Mouse (Mus musculus) kidney, postnatal 0 days (tissue): Measurements from ENCODE around the gene Pomgnt2. TPM values are rescaled to one million over a fixed set of nuclear protein-coding genes. Genes with fewer than 3 reads are reported as not detected.

Source experiments
- ATAC-seq: fragments of 200-750 bp; cut with Nextera tagmentation; replicated peaks from 2 replicates; pipeline ENCODE4 v1.8.0; 2017; ENCODE audit warnings: low read depth, moderate number of reproducible peaks, moderate TSS enrichment, moderate library complexity; ENCODE audit not compliant: low FRiP score
- DNase-seq: peaks from one replicate; pipeline ENCODE4 v3.0.0-alpha.2; 2016; ENCODE audit warnings: low spot score
- H3K27ac ChIP-seq: fragments of 300-500 bp; sonication (generic); 2 replicates; pipeline ENCODE4 v1.5.1; 2014; ENCODE audit warnings: mild to moderate bottlenecking
- H3K27me3 ChIP-seq: fragments of 300-500 bp; sonication (generic); 2 replicates; pipeline ENCODE4 v1.6.1; 2014; ENCODE audit warnings: low read length, mixed read lengths; ENCODE audit not compliant: insufficient read depth
- H3K36me3 ChIP-seq: fragments of 300-500 bp; sonication (generic); 2 replicates; pipeline ENCODE4 v1.6.1; 2014; ENCODE audit warnings: low read length, mixed read lengths; ENCODE audit not compliant: insufficient read depth
- H3K4me1 ChIP-seq: fragments of 300-500 bp; sonication (generic); replicated peaks from 2 replicates; pipeline ENCODE4 v1.6.1; 2014; ENCODE audit warnings: antibody characterized with exemption, low read length, mixed read lengths; ENCODE audit not compliant: insufficient read depth
- H3K4me2 ChIP-seq: fragments of 300-500 bp; sonication (generic); 2 replicates; pipeline ENCODE4 v1.6.1; 2014; ENCODE audit warnings: mild to moderate bottlenecking, low read length, moderate library complexity, mixed read lengths
- H3K4me3 ChIP-seq: fragments of 300-500 bp; sonication (generic); replicated peaks from 2 replicates; pipeline ENCODE4 v1.5.1; 2014; ENCODE audit warnings: low read depth, low read length
- H3K9ac ChIP-seq: fragments of 300-500 bp; sonication (generic); 2 replicates; pipeline ENCODE4 v1.6.1; 2014; ENCODE audit warnings: low read depth, low read length
- H3K9me3 ChIP-seq: fragments of 300-500 bp; sonication (generic); replicated peaks from 2 replicates; pipeline ENCODE4 v1.6.1; 2016; ENCODE audit warnings: low read length, inconsistent platforms, mixed read lengths
- CTCF ChIP-seq: IDR thresholded peaks from 2 replicates; pipeline ENCODE4 v1.5.1; 2016; ENCODE audit warnings: antibody characterized with exemption, low read depth, mild to moderate bottlenecking, moderate library complexity
- WGBS: fragments of 180-500 bp; shearing (Covaris S2); extraction: QIAGEN DNeasy Blood & Tissue Kit; methylation state at CpG from one replicate; pipeline ENCODE4 v1.1.7; 2014; 5-methylcytosine and 5-hydroxymethylcytosine counted together
- polyA plus RNA-seq: library from polyadenylated mRNA; unstranded; fragments of >200 nt; fragmentation: Nextera tagmentation; extraction: Ambion mirVana; gene quantifications from 2 replicates; pipeline ENCODE4 v1.2.1, GENCODE M21; 2015

The Pomgnt2 gene
- polyA plus RNA-seq, 1 experiment from 2014 or later = 12.6 TPM

DNA sequence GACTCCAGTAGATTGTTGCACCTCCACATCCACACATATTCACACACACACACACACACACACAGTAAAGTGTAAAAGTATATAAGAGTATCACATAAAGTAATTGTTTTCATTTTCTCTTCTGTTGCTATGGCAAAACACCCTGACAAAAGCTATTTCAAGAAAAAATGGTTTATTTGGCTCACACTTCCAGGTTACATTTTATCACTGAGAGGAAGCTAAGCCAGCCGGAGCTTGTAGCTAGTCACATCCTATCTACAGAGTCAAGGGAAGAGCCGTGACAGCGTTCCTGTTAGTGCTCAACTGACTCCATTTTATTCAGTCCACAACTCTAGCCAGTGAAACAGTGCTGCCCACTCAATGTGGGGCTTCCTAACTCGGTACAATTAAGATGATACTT, 48.5 kb downstream of the Pomgnt2 start:
- H3K4me2 ChIP-seq = no peak overlapping the region
- H3K36me3 ChIP-seq = no peaks in the 10 kb centered on the region
- no peaks in the 10 kb centered on the region for H3K27me3 ChIP-seq
- H3K27ac ChIP-seq = no peak overlapping the region
- H3K4me1 ChIP-seq = no peaks in the 10 kb centered on the region
- no peak for ATAC-seq
- no peak for TF ChIP-seq CTCF
- H3K9me3 ChIP-seq = no peaks in the 10 kb centered on the region
- H3K9ac ChIP-seq = no peak overlapping the region
- 67% methylated on average over 4 of the region's 4 CpGs for WGBS
- H3K4me3 ChIP-seq = no peak overlapping the region
- no peak for DNase-seq

DNA sequence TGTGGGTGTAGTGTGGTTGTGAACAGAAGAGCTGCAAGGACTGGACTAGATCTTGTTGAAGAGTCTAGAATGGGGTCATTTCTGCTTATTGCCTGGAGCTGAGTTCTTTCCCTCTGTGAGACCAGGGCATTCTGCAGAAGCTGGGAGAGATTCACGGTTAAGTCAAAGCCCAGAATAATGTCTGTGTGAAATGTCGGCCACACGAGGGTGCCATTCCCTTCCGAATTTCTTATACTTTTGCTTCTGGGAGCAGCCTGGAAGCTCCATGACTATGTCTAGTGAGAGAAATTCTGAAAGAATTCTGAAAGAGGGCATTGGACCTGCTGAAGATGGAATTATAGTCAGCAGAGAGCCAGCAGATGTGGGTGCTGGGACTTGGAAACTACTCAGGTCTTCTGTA, 49.1 kb downstream of the Pomgnt2 start:
- Histone ChIP-seq H3K36me3 (no peaks in the 10 kb centered on the region), H3K4me3 (no peak overlapping the region), H3K9me3 (no peaks in the 10 kb centered on the region), H3K9ac (no peak overlapping the region), H3K4me2 (no peak overlapping the region), H3K27ac (no peak overlapping the region), H3K4me1 (no peaks in the 10 kb centered on the region), H3K27me3 (no peaks in the 10 kb centered on the region)
- peak; percentile 84 for DNase-seq
- ATAC-seq = no peak
- peak; percentile 81 for TF ChIP-seq CTCF
- WGBS = 11% methylated on average over 4 of the region's 4 CpGs

DNA sequence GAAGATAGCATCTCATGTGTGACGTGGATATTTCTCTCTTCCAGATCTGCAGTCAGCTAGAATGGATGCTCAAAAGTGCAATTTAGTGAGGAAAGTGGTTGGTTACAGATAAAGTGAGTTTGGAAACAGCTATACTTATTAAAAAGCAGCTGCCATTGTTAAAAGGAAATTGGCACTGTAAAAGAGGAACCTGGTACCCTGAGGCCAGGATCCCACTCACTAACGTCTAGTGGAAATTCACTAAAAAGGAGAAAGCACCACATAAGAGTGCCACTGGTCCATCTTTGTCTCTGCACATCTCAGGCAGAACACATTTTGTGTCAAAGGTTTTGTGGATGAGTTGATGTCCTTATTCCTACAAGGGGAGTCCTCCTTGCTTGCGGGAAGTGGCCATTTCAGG, 53.3 kb downstream of the Pomgnt2 start:
- Histone ChIP-seq H3K4me1 (no peaks in the 10 kb centered on the region), H3K9ac (no peak overlapping the region), H3K27me3 (no peaks in the 10 kb centered on the region), H3K36me3 (no peaks in the 10 kb centered on the region), H3K4me3 (no peak overlapping the region), H3K4me2 (no peak overlapping the region), H3K9me3 (no peaks in the 10 kb centered on the region), H3K27ac (no peak overlapping the region)
- no peak for ATAC-seq
- WGBS = 74% methylated on average over 3 of the region's 3 CpGs
- no peak for DNase-seq
- TF ChIP-seq CTCF = no peak

DNA sequence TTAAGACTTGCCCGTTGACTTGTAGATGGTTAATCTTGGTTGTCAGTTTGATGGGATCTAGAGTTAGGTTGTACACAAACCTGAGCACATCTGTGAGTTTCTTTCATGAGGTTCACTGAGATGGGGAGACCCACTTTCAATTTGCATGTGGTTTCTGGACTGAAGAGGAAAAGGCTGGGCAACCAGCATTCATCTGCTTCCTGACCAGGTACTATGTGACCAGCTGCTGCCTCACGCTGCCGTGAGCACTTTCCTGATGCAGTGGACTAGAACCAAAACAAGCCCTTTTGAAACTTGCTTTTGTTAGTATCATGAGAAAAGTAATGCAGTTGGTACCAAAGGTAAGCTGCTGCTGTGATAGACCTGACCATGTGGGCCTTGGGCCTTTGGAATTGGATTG, 53.9 kb downstream of the Pomgnt2 start:
- ATAC-seq = no peak
- Histone ChIP-seq H3K9me3 (no peaks in the 10 kb centered on the region), H3K36me3 (no peaks in the 10 kb centered on the region), H3K27me3 (no peaks in the 10 kb centered on the region), H3K9ac (no peak overlapping the region), H3K4me1 (no peaks in the 10 kb centered on the region), H3K27ac (no peak overlapping the region), H3K4me3 (no peak overlapping the region), H3K4me2 (no peak overlapping the region)
- 78% methylated on average over 3 of the region's 3 CpGs for WGBS
- no peak for DNase-seq
- TF ChIP-seq CTCF = no peak

DNA sequence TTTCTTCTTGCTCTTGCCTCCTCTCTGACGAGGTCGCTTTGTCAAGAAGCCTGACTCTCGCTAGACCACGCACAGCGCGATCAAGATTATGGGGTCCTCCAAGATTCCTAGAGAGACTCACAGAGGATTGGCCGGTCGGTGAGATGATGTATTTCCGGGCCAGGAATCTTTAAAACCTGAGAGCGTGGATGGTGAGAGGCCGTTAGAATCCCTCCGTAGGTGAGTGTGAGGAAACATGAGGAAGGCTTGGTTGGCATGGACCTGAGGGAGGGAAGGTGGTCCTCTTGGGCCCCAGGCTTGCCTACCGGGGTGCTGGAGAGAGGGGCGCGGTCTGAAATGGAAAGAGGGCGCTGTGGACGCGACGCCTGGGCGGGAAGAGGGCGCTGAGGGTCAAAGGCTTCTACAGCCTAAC, 59.0 kb downstream of the Pomgnt2 start:
- DNase-seq (peak; percentile 44), ATAC-seq (peak; percentile 36)
- H3K27me3 ChIP-seq = no peaks in the 10 kb centered on the region
- H3K9ac ChIP-seq = 0 out of 2 replicates have a peak overlapping the region, but pooled peaks have one; percentile 23
- H3K4me2 ChIP-seq = peak overlapping the region; percentile 51
- H3K4me3 ChIP-seq = peak overlapping the region; percentile 34
- no peak for TF ChIP-seq CTCF
- 52% methylated on average over 21 of the region's 21 CpGs for WGBS
- H3K4me1 ChIP-seq = no peaks in the 10 kb centered on the region
- no peak overlapping the region for H3K27ac ChIP-seq
- no peaks in the 10 kb centered on the region for H3K9me3 ChIP-seq
- no peaks in the 10 kb centered on the region for H3K36me3 ChIP-seq

DNA sequence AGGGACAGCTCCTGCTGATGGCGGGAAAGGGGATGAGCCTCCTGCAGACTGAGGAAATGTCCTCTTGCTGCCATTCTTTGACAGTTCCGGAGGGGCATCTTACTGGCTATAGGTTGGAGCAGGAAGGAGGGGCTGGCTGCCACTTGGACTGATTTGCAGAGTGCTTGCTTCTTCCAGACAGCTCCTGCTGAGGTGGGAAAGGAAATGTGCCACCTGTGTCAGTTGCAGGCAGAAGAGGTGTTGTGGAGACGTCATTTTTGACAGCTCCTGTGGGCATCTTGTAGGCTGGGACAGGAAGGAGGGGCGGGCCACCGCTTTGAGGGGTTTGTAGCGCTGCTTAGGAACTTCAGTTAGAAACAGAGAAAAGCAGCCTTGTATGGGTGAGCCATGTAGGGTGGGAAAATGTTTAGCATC, 59.5 kb downstream of the Pomgnt2 start:
- WGBS = 52% methylated on average over 6 of the region's 6 CpGs
- DNase-seq = no peak
- Histone ChIP-seq H3K27ac (no peak overlapping the region), H3K4me3 (no peak overlapping the region), H3K9ac (no peak overlapping the region), H3K4me2 (peak overlapping the region; percentile 51), H3K9me3 (no peaks in the 10 kb centered on the region), H3K36me3 (no peaks in the 10 kb centered on the region), H3K4me1 (no peaks in the 10 kb centered on the region), H3K27me3 (no peaks in the 10 kb centered on the region)
- TF ChIP-seq CTCF = no peak
- 0 out of 2 replicates have a peak, but pooled peaks have one; percentile 7 for ATAC-seq

DNA sequence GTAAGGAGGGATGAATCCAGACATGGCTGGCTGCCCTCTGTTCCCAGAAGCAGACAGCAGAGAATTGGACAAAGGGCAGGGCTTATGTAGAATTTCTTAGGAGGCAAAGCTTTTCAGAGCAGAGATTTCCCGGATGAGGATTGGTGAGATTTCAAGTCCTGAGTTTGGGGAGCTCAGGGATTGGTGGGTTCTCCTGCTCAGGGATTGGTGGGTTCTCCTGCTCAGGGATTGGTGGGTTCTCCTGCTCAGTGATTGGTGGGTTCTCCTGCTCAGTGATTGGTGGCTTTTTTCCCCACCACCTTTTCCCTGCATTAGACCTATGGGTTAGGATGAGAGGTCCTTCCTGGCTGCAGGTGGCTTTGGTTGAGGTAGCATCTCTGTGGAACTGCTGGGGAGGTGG, 60.0 kb downstream of the Pomgnt2 start:
- DNase-seq (no peak), ATAC-seq (0 out of 2 replicates have a peak, but pooled peaks have one; percentile 43)
- WGBS = 83% methylated on average over 1 of the region's 1 CpGs
- TF ChIP-seq CTCF = no peak
- Histone ChIP-seq H3K4me3 (no peak overlapping the region), H3K36me3 (no peaks in the 10 kb centered on the region), H3K4me2 (no peak overlapping the region), H3K9me3 (no peaks in the 10 kb centered on the region), H3K4me1 (no peaks in the 10 kb centered on the region), H3K27me3 (no peaks in the 10 kb centered on the region), H3K9ac (no peak overlapping the region), H3K27ac (no peak overlapping the region)
